Mouse (Mus musculus): ENCODE data around the gene Uroc1.

Gene Uroc1

GRCm38 (mm10) chr6:90359445-90359844 is 26.4 kb downstream of the Uroc1 start:
- DNase-seq = no peak

DNA sequence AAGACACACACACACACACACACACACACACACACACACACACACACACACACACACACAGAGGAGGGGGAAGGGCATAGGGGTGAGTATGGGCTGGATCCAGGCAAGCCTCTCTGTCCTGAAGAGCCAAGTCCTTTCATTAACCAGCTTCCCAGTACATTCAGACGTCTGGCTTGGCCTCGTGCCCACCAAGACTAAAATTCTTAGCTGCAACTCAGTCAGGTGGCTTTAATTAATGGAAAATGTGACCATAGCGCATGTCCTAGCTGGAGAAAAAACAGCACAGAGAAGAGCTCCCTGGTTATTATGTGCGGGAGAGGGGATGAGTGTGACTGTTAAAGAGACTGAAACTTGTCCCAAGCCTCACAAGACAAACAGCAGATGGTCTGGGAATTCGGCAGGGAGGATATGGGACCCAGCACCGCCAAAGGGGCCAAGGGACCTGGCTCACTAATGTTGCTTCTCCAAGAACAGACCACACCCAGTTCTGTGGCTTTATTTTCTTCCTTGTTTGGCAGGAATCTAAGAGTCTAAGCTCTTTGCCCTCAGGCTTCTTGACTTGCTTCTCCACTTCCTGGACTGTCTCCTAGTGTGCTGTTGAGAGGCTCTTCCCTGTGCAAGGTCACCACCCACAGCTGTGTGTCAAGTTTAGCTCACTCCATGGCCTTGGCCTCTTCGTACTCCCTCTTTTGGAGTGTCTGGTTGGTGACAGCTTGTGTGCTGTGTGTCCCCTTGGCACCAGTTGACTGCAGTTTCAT is 27.1 kb downstream of the Uroc1 start:
- DNase-seq = peak; percentile 76 to 79

GRCm38 (mm10) chr6:90360922-90361614 is 28.0 kb downstream of the Uroc1 start:
- no peak for DNase-seq

- DNase-seq = peak in 1 of 2 experiments; percentile 12
Measured at GRCm38 (mm10) chr6:90363301-90363700, 30.2 kb downstream of the Uroc1 start.

- DNase-seq = peak; percentile 100
Measured at GRCm38 (mm10) chr6:90368976-90369724, 36.1 kb downstream of the Uroc1 start, which contains the start of gene Zxdc. Gene Zxdc, plus strand, starts transcription at chr6:90369492.

DNA sequence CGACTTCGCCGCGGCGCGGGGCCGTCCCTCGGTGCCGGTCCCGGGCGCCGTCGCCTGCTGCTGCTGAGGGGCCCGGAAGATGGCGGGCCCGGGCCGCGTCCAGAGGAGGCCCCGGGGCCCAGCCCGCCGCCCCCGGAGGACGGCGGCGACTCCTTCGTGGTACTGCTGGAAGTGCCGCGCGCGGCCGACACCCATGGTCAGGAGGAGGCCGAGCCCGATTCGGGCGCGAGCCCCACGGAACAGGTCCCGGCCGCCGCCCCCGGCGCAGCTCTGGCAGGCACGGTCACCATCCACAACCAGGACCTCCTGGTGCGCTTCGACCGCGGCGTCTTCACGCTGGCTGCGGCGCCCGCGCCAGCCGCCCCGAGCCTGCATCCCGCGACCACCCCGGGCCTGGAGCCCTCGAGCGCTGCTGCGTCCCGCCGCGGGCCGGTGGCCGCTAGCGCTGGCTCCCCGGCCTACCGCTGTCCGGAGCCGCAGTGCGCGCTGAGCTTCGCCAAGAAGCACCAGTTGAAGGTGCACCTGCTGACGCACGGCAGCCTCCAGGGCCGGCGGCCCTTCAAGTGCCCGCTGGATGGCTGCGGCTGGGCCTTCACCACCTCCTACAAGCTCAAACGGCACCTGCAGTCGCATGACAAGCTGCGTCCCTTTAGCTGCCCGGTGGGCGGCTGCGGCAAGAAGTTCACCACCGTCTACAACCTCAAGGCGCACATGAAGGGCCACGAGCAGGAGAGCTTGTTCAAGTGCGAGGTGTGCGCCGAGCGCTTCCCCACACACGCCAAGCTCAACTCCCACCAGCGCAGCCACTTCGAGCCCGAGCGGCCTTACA is 36.9 kb downstream of the Uroc1 start:
- peak; percentile 39 to 61 for DNase-seq

DNA sequence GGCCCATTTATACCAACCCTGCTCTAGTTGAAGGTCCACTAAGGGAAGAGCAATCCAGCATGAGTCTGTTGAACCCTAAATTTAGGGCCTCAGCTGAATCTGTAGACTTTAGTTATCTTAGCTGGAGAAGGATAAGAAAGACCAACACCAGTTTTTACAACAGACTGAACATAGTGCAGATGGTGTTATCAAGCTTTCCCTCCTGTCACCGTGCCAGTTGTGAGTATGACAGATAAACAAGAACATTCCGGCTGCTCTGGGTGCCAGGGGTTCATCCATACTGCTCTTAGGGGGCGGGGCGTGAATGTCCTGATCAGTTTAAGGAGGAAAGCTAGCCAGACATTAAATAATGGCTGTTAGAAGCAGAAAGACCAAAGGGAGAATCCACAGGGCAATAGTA is 41.6 kb downstream of the Uroc1 start:
- peak; percentile 44 for DNase-seq

DNA sequence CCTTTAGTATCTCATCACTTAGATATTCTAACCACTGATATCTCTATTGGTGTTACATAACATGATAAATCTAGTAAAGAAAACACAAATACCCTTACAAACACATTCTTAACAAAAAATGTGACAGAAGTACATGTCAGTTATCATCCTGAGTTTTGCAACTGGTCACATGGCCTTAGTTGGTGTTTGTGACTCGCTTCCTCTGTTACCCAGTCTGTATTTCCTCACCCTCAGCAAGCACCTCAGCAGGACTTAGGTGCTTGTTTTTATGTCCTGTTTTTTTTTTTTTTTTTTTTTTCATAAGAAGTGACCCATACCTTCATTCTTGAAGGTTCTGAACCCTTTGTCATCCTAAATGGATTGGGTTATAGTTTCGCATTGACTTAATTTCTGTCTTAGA is 44.6 kb downstream of the Uroc1 start:
- no peak for DNase-seq

DNA sequence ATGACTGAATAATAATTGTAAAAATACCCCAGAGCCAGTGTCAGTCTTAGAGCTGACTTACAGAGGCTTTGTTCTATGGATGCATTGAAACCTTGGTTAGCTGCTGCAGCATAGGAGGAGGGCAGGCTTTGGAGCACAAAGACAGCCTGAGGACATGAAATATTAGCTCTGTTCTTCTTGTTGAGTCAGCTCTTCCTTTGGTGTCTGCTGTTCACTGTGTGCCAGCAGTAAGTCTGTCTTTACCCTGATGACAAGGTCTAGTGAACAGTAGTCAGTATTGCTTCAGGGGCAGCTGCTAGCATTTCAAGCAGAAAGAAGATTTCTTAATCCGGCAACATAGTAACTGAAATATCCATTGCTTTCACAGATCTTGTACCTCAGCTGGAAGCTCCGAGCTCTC is 48.4 kb downstream of the Uroc1 start:
- no peak for DNase-seq

GRCm38 (mm10) chr6:90390629-90391028 is 57.5 kb downstream of the Uroc1 start:
- no peak for DNase-seq

GRCm38 (mm10) chr6:90393948-90394347 is 60.9 kb downstream of the Uroc1 start:
- DNase-seq = peak in 1 of 2 experiments; percentile 39

GRCm38 (mm10) chr6:90395751-90396150 is 62.7 kb downstream of the Uroc1 start:
- DNase-seq = no peak

GRCm38 (mm10) chr6:90397291-90397690 is 64.2 kb downstream of the Uroc1 start:
- peak in 1 of 2 experiments; percentile 15 for DNase-seq

GRCm38 (mm10) chr6:90408632-90409031 is 75.5 kb downstream of the Uroc1 start:
- no peak for DNase-seq

DNA sequence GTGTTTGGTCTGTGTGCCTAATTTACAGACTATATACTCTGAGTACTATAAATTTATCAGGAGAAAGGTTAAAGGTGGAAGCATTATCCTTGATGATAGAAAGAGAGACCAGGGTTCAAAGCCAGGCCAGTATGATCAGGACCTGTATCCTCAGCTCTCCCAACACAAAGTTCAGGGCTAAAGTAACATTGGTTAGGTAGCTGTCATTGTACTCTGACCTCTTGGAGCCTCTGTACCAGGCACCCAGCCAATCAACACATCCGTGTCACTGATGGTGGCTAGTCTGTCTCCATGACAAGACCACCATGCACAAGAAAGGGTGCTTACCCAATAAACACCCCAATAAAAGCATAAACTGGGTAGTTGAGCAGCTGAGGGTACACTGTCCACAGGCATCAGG is 77.9 kb downstream of the Uroc1 start:
- peak in 1 of 2 experiments; percentile 37 for DNase-seq

DNA sequence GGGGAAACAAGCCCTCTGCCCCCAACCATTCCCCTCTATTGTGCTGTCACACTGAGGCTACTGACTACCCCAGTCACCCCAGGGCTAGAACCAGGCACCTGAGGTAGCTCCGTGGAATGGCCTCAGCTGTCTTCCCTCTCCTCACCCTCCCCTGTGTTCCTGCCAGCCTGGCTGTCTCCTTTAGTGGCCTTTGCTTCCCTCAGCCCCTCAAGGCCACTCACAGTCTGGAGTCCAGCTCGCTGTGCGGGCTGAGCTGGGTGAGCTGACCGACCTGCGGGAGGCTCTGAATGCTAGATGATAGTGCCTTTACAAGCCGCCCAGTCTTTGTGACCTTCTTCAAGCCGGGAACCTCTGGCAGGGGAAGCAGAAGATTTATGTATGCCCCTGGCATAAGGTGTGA is 78.8 kb downstream of the Uroc1 start:
- no peak for DNase-seq
